Mouse (Mus musculus) A20 (cell line): ENCODE measurements at regions not wholly inside any gene's neighbourhood (a gene's known extent, or its start where the extent isn't known, plus 50 kb on each side); places are given as distances from the start of the nearest gene placed in this dataset.

Experiments used
- DNase-seq: peaks from one replicate; pipeline ENCODE4 v3.0.0-alpha.2; 2011; ENCODE audit warnings: low read depth, low spot score

DNA sequence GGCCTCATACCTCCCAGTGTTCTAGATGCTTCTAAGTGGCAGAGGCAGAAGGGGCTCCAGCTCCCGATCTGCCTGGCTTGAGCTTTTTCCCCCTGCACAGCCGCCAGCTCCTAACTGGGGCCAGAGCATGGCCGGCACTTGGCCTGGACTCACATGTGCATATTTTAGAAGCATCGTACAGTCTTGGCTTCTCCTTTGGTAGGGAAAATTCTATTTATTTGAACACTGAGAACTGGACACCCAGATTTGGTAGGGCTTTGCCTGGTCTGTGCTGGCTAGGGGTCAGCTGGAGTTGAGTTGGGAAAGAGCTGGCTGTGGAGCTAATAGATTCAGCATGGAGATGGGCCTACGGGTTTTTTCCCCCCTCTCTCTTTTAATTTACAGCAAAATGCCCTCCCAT is 282.9 kb upstream of the Auts2 start:
- no peak for DNase-seq

DNA sequence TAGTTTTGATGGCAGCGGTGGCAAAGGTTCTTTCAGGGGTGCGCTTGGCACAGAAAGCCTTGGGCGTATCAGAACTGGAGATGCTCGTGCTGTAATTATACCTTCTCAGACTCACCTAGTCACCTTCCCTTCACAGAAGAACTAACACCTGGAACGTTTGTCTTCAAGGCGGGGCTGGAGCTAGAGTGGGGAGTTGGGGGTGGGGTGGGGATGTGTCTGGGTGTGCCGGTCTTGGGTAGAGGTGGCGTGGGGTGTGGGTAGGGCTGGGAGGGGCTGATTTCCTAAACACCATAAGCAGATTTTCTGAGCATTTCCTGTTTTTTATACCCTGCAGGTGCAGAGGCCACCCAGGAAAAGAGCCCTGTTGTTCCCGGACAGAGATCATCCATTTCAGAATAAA is 274.5 kb upstream of the Auts2 start:
- DNase-seq: no peak

DNA sequence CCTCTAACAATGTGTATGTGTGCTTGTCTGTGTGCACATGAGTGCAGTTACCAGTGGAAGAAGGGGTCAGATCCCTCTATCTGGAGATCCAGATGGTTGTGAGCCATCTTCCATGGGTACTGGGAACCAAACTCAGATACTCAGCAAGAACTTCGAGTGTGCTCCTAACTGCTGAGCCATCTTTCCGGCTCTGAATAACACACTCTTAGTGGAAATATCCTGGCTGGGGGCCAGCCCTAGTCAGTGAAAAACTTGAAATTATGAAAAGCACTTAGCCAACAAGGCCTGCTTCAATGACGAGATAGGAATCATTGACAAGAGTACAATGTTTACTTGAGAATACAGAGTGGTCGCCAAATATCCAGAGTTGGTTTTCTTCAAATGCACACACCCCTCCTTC is 266.0 kb upstream of the Auts2 start:
- DNase-seq: no peak

DNA sequence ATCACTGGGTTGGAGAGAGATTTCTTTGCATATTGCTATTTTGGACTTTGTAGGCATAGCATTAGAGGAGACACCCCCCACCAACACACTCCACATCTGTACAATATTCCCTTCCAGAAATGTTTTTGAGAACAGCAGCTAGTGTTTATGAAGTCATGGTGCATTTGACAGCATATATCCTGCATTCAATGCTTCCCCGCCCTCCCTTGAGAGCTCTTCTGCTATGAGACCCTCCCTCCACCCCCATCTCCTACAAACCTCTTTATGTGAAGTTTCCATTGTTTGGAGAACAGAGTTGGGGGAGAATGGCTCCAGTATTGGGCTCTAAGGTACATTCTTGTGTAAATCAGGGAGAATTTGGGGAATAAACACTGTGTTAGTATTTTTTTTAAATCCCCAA is 252.9 kb upstream of the Auts2 start:
- DNase-seq: no peak

DNA sequence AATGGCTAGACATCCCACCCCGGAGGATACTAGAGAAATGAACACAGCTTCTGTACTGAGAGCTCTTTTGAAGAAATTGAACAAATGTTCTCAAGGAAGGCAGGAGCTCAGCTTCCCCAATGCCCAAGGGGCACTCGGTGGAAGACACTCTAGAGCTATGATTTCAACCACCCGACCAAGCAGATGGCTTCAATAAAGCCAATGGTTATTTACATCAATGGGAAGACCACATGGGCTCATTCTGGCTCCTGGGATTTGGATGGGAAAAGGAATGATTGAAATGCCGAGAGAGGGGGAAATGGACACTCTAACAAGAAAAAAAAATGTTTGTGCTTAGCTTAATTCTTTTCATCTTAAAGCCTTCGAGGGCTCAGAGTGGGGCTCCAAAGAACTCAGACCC is 249.3 kb upstream of the Auts2 start:
- DNase-seq: no peak

DNA sequence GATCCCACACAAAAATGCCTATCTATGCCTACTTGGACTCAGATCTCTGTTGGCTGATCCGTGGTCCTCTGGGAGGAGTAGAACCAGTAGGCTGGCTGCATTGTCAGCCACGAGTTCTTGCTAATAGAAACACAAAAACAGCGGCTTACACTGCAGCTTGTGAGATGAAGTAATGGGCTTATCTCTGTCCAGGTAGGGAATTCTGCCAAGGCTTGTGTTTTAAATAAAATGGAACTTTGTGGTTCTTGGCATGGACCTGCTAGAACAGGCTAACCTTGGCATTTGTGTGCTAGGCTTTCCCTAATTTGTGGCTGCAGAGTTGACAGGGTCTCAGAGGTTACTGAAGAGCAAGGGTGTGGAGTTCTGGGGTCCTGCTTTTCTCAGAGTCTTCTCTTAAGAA is 242.1 kb upstream of the Auts2 start:
- DNase-seq: no peak

DNA sequence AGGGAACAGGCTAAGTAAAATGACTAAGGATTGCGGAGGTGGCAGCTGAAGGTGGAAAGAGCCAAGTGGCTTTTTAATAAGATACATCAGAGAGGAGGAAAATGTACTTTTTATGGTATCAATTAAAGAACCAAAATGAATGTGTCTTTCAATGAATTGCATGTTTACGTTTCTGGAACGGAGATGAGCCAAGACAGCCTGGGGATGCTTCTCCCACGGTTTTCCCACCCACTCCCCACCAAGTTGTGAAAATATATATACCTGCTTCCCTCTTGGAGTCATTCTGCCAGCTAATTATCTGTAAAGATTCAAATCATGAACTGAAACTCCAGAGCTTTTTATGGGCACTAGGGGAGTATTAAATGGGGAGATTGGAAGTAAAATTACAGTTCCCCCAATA is 241.6 kb upstream of the Auts2 start:
- DNase-seq: no peak

DNA sequence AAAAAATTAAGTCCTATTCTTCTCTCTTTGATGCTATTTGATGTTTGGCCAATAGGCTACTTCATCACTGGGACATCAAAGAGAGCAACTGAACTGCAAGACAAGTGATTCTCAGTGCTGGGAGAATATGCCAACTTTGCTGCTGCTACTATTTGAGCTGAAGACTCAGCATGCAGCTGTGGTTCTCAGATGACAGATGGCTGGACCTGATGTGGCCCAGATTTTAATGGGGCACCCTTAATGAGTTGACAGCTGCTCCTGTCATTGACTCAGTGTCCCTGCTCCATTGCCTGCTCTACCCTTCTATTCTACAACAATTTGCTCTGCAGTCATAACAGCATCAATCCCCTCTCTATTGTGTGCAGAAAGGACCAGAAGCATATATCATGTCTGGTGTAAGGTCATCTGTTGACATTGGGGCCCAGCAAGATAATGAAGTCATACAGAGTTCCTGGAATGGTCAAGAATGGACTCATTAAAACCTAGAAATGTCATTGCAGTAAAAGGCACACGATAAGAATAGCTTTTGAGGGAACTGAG is 231.1 kb upstream of the Auts2 start:
- no peak for DNase-seq

DNA sequence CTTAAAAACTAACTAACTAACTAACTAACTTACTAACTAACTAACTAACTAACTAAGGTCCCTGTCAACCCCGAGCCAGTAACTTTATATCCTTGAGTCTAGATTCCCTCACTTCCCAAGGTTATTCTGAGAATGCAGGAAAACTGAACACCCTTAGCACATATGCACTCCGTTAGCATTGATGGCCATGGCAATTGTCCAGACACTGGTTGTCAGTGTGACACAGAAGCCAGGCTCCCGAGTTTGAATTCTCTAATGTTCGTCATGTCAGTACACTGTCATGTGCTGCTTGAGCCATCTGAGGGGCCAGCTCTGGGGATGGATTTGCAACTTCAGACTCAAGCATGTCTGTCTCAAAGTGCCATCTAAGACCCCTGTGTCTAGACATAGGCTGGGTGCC is 217.3 kb upstream of the Auts2 start:
- DNase-seq: no peak

DNA sequence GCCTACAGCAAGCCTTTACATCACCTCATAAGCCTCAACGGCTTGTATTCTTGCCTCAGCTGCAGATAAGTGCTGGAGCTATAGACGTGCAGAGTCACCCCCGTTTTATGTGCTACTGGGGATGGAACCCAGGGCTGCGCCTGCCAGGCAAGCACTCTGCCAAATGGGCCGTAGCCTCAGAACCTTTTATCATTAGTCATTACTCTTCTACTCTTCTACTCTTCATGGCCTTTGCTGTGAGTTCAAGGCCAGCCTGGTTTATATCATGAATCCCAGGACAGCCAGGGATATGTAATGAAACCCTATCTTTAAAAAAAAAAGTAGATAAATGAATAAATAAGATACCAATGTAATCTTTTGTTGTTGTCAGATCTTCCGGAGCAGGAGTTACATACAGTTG is 216.6 kb upstream of the Auts2 start:
- no peak for DNase-seq

DNA sequence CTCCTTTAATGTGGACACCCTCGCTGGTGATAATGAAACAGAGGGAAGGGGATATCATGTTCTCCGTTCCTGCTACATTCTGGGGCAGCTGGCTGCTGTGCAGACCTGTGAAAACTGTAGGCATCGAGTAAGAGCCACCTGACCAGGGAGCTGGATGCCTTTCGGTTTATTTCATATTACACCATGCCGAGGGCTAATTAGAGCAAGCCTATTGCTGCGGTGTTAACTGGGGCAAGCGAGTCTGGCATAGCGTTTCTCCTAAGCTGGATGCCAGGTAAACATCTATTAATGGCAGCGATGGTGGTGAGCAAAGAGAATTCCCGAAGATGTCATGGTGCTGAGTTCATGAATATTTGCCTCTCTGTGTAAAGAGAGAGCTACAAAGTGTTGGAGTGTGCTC is 215.8 kb upstream of the Auts2 start:
- DNase-seq: no peak

DNA sequence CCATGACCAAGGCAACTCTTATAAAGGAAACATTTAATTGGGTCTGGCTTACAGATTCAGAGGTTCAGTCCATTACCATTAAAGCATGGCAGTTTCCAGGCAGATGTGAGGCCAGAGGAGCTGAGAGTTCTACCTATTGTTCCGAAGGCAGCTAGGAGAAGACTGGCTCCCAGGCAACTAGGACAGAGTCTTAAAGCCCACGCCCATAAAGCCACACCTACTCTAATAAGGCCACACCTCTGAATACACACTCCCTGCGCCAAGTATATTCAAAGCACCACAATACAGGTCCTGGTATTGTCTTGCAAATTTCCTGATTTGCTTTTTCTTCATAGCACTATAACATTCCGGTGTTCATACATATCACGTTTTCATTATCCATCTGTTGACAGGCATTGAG is 194.8 kb upstream of the Auts2 start:
- DNase-seq: no peak

DNA sequence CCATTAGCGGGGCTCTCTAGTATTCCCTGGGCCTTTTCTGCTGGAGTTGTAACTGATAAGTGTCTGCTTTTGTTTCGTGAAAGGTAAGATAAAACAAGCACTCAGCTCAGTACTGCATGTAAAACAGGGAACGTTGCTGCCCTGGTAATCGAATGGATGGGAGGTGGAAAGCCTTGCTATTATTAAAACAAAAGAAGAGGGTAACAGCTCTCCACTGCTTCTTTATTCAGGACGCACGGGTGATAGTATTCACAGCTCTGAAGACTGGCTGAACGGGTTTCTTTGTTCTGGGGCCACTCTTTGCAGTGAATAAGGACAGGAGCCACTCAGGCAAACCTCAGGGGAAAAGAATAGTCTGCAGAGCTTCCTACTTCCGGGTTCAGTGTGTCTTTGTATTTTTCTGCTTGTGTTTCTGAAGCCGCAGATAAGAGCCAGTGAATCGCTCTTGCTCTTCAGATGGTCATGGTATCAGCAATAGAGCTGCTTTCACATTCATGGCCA is 185.6 kb upstream of the Auts2 start:
- DNase-seq: no peak

DNA sequence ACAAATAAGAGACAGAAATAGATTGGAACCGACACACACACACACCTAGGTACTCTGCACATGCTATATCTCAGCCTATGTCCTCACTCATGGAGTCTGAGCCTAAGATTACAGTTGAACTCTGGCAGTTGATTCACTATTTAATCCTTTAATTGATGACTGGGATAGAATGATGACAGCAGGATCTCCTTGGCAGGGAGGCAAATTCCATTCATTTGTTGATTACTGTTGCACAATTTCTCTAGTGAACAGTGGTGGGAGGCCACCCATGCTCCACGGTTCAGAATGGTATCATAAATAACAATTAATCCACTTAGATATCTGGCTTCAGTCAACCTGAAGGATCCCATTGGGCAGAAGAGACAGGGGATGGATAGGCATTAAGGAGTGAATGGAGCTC is 181.3 kb upstream of the Auts2 start:
- DNase-seq: no peak

DNA sequence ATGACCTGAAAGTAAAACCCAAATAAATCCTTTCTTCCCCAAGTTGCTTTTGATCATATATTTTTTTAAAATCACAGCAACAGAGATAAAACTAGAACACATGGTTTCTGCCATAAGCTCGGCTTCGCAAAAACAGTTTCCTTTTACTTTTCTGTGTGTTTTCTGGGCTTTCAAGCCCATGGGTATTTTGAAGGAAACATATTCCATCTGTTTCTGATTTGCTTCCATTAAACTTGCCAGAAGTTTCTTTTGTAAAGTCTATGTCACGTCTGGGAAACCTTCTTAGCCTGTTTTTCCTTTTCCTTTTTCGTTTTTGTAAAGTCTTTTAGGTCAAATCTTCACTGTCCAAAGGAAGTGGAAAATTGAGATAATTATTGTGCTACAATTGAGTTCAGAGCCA is 167.2 kb upstream of the Auts2 start:
- DNase-seq: no peak

DNA sequence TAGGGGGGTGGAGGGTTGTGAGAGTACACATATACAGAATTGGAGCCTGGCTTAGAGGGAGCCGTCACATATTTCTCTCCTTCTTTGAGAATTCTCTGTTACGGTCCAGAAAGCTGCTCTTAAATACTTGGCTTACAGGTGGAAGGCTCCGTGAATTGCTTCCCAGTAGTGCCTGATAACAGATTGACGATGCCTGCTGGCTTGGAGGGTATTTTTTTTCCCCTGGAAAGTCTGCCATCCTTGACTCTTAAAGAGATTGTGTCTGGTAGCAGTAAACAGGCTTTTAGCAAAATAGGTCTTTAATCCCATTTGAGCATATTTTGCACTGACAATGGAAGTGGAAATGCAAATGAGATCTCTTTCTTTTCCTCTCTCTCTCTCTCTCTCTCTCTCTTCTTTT is 164.4 kb upstream of the Auts2 start:
- no peak for DNase-seq

DNA sequence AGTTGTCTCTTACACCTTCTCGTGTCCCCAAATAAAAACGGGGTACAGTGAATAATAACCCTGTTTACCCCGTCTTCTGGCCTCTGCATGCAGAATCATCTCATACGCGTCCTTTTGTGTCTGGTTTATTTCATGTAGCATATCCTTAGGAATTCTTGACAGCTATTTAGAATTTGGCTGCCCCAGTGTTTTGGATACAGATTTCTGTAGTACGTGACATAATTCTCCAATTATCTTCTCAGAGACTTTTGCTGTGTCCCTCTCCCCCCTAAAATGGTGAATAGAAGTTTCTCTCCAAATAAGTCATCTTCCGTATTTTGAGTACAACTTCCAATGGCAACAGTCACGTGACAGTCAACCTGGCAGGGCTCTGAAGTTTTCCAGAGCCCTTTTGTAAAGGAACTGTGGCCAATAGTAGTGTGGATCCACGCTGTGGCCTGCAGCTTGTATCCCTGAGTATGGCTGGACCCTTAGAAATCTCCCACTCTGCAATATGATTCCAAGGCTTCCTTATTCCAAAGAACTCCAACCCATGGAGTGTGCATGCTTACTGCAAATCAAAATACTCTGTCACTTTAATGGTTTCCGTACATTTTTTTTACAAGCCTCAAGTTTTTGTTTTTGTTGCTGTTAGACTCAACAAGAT is 160.4 kb upstream of the Auts2 start:
- DNase-seq: no peak

DNA sequence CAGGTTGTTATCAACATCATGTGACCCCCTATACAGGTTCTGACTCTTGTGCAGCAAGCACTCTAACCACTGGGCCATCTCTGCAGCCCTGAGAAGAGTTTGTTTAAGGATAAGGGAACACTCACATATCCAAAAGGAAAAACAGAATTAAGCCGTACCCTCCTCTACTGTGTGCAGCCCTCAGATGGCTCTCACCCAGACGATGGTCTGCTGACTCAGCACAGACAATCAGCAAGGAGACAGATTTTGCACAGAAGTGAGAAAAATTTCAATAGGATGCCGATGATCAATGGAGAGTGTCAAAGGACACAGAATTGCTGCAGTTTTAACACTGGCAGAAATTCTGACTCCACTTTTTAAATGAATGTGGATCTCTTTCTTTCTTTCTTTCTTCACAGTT is 159.4 kb upstream of the Auts2 start:
- DNase-seq: no peak

DNA sequence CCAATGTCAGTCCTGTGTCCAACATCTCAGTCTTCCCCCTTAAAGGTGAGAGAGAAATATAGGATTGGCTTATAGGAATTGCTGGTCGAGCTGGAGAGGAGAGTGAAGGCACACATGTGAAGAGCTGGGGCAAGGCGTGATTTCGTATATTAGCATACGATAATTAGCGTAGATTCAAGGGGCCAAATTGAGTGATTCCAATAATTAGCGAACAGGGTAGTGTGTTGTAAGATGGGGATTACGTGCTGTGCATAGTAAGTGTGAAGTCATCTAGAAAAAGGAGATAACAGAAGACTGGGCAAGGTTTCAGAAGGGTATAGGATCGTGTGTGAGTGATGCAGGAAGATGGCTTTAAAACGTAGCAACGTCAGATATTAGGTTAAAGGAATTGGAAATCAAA is 147.6 kb upstream of the Auts2 start:
- DNase-seq: no peak

DNA sequence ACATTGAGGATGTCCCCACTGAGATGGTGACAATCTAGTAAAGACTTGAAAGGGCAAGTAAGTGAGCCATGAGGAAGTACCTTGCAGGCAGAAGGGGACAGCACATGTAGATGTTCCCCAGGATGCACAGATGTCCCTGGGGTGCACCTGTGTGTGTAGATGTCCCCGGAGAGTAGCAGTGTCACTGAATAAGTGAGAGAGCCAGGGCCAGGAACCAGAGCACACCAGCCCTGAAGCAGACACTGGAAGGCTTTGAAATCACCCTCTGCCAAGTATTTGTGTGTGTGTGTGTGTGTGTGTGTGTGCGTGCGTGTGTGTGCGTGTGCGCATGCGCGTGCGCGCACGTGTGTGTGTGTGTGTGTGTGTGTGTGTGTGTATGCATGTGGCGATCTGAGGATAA is 132.1 kb upstream of the Auts2 start:
- DNase-seq: no peak

DNA sequence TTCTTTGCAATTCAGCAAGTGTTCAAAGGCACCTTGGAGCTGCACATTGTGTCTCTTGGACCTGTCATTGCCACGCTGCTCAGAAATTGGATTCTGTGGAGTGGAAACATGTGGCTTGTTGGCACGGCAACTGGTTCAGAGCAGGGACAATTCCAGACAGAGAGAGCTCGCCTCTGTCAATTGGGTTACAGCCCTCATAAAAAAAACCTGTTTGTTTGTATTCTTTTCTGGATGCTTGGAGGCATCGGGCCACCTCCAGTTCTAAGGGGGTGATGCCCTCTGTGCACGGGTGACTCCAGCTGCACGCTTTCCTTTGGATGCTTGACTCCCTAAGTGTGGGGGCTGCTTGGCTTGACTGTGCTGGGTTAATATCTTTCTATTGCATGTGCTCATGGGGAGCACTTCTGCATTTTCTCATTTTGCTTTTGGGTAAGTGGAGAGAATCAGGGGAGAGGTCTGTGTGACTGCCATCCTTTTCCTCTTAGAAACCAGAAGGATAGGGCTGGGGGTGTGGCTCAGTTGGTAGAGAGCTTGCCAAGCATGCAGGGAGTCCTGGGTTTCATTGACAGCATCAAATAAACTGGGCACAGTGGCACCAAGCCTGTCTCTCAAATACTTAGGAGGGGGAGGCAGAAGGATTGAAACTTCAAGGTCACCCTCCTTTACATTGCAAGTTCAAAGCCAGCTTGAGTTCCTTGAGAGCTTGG is 130.6 kb upstream of the Auts2 start:
- DNase-seq: no peak

DNA sequence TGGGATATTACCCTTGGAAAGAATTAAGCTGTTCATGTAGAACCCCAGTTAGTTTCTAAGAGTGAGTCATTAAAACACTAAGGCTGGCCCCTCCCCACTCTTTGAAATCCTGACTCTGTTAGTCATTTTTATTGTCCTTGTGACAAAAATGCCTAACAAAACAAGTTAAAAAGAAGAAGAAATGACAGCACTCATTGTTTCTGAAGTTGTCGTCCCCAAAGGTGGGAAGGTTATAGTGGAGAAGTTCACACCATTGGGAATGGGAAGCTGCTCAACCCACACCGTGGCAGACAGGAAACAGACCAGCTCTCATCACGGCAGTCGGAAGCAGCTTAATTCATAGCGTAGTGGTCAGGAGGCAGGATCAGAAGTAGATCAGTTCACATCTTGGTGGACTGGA is 128.4 kb upstream of the Auts2 start:
- DNase-seq: no peak

DNA sequence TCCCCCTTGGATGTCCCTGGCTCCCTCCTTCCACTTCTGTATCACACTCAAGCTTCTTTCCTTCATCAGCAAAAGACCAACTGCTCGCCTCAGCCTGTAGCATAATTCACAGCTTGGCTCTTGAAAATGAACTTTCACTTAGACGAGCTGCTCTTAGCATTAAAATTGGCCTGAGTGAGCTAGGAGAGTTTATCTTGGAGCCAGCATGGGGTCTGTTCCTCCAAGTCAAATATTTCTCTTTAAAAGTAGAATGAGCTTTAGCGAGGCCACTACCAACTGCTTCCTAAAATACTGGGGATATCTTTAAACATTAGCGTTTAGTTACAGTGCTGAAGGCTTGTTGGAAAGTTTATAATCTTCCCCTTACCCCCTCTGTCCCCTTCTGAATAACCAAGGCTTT is 124.2 kb upstream of the Auts2 start:
- DNase-seq: no peak
